Mouse (Mus musculus) kidney, embryonic 16.5 days (tissue): Measurements from ENCODE around the gene Jtb. TPM values are rescaled to one million over a fixed set of nuclear protein-coding genes. Genes with fewer than 3 reads are reported as not detected.
A peak's percentile ranks its signal among the peaks of the same experiment; 100 is the strongest.

Experiments
- ATAC-seq: fragments of 200-750 bp; cut with Nextera tagmentation; 2 replicates; pipeline ENCODE4 v1.8.0; 2017; ENCODE audit warnings: moderate TSS enrichment; ENCODE audit not compliant: low FRiP score, low TSS enrichment
- H3K27ac ChIP-seq: fragments of 300-500 bp; sonication (generic); 2 replicates; pipeline ENCODE4 v1.5.1; 2014; ENCODE audit warnings: low read length
- H3K27me3 ChIP-seq: fragments of 300-500 bp; sonication (generic); 2 replicates; pipeline ENCODE4 v1.6.1; 2014; ENCODE audit warnings: low read length, control low read depth, mixed read lengths; ENCODE audit not compliant: insufficient read depth
- H3K36me3 ChIP-seq: fragments of 300-500 bp; sonication (generic); 2 replicates; pipeline ENCODE4 v1.6.1; 2014; ENCODE audit warnings: low read length, control low read depth, mixed read lengths; ENCODE audit not compliant: insufficient read depth
- H3K4me1 ChIP-seq: fragments of 300-500 bp; sonication (generic); 2 replicates; pipeline ENCODE4 v1.6.1; 2014; ENCODE audit warnings: low read length, control low read depth, mixed read lengths; ENCODE audit not compliant: insufficient read depth
- H3K4me2 ChIP-seq: fragments of 300-500 bp; sonication (generic); replicated peaks from 2 replicates; pipeline ENCODE4 v1.6.1; 2014; ENCODE audit warnings: low read depth, low read length
- H3K4me3 ChIP-seq: fragments of 300-500 bp; sonication (generic); 2 replicates; pipeline ENCODE4 v1.5.1; 2014; ENCODE audit warnings: mild to moderate bottlenecking, low read length
- H3K9ac ChIP-seq: fragments of 300-500 bp; sonication (generic); replicated peaks from 2 replicates; pipeline ENCODE4 v1.6.1; 2014; ENCODE audit warnings: low read length
- H3K9me3 ChIP-seq: fragments of 300-500 bp; sonication (generic); 2 replicates; pipeline ENCODE4 v1.6.1; 2016; ENCODE audit warnings: low read length, control low read depth
- WGBS: fragments of 180-500 bp; shearing (Covaris S2); extraction: QIAGEN DNeasy Blood & Tissue Kit; methylation state at CpG from one replicate; pipeline ENCODE4 v1.1.7; 2014; 5-methylcytosine and 5-hydroxymethylcytosine counted together
- polyA plus RNA-seq: library from polyadenylated mRNA; unstranded; fragments of >200 nt; fragmentation: Nextera tagmentation; extraction: Ambion mirVana; gene quantifications from 2 replicates; pipeline ENCODE4 v1.2.1, GENCODE M21; 2015

Gene Jtb
- polyA plus RNA-seq, 1 experiment from 2014 or later = 105 TPM

DNA sequence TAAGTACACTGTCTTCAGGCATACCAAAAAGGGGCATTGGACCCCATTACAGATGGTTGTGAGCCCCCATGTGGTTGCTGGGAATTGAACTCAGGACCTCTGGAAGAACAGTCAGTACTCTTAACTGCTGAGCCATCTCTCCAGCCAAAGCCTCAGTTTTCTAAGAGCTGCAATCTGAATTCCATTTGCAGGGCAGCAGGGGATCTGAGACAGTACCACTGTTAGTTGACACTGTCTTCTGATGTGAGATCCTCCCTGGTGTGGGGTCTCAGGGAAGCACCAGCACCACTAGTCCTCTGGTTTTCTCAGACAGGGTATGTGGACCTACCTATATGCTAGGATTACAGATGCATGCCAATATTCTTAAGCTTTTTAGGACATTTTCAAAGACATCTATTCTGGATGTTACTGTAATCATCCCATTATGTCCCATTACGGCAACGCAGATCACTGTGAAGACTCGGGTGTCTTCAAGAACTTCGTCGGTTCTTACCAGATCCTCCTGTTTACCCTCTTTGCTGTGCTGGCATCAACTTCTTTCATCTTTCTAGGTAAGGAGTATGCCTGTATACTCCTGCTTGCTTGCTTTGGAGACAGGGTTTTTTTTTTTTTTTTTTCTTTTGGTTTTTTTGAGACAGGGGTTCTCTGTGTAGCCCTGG lies 21.4 kb upstream of the Jtb start:
- 93% methylated on average over 5 of the region's 5 CpGs for WGBS
- Histone ChIP-seq H3K4me1 (peaks cover 24% of the 10 kb centered on the region), H3K9ac (no peak overlapping the region), H3K27ac (no peak overlapping the region), H3K9me3 (no peaks in the 10 kb centered on the region), H3K27me3 (no peaks in the 10 kb centered on the region), H3K4me3 (no peak overlapping the region), H3K4me2 (no peak overlapping the region), H3K36me3 (peaks cover 56% of the 10 kb centered on the region)
- no peak for ATAC-seq

GRCm38 (mm10) chr3:90211475-90212398 lies 19.7 kb upstream of the Jtb start:
- Histone ChIP-seq H3K4me2 (peak overlapping the region; percentile 99), H3K4me1 (peaks cover 24% of the 10 kb centered on the region), H3K36me3 (peaks cover 56% of the 10 kb centered on the region), H3K27me3 (no peaks in the 10 kb centered on the region), H3K9me3 (no peaks in the 10 kb centered on the region), H3K4me3 (peak overlapping the region; percentile 90), H3K27ac (0 out of 2 replicates have a peak overlapping the region, but pooled peaks have one; percentile 5), H3K9ac (peak overlapping the region; percentile 91)
- 72% methylated on average over 13 of the region's 13 CpGs for whole genome bisulfite sequencing
- ATAC-seq = no peak

DNA sequence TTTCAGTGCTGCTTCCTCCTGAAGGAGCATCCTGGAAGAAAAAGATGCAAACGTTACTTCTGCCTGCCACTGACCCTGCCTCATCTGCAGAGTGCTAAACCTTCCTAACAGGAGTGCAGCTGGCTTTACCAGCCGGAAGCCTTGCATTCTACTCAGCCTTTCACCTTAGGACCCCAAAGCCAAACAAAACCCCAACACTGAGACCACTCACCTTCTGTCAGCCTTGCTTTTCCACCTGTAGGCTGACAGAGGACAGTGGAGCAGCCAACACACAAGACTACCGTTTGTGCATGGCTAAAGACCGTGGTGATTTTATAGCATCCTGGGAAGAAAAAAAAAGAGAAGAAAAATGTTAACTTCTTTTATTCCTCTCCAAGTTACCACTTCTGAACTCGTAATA lies 18.7 kb upstream of the Jtb start:
- Histone ChIP-seq H3K27me3 (no peaks in the 10 kb centered on the region), H3K9me3 (no peaks in the 10 kb centered on the region), H3K9ac (peak overlapping the region; percentile 91), H3K27ac (peak overlapping the region; percentile 91; the same call in 1 of the 2 replicates), H3K4me1 (peaks cover 24% of the 10 kb centered on the region), H3K4me2 (peak overlapping the region; percentile 99), H3K36me3 (peaks cover 49% of the 10 kb centered on the region), H3K4me3 (peak overlapping the region; percentile 90)
- 8% methylated on average over 5 of the region's 5 CpGs for WGBS
- ATAC-seq = no peak

DNA sequence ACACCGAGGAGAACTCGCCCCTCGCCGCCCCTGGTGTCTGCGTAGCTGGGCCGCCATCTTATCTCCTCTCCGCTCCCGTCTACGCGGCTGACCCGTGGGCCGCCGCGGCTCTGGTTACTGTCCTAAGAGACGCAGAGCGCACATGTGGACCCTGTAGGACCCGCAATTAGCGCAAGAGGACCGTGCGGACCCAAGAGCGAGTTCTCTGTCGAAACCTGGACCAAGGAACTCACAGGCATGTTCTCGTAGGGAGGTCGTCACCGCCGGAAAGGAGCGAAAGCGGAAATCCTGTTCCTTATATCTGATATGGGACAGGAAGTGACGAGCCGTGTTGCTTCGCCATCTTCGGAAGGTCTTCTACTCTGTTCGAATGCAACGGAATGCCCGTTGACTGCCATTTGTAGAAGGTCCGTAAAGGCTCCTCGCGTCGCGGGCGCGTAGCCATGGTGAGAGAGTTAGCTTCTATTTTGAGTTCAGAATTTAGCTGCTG lies 18.0 kb upstream of the Jtb start, which contains the start of the genes Rps27 and Rab13:
Rps27 (minus strand) TSS at position 275 of the 490 bp plus-strand sequence.
Rab13 (plus strand) TSS at position 319 of the 490 bp plus-strand sequence.
- Histone ChIP-seq H3K9me3 (no peaks in the 10 kb centered on the region), H3K27me3 (no peaks in the 10 kb centered on the region)
- under 1% methylated on average over 42 of the region's 42 CpGs for WGBS

DNA sequence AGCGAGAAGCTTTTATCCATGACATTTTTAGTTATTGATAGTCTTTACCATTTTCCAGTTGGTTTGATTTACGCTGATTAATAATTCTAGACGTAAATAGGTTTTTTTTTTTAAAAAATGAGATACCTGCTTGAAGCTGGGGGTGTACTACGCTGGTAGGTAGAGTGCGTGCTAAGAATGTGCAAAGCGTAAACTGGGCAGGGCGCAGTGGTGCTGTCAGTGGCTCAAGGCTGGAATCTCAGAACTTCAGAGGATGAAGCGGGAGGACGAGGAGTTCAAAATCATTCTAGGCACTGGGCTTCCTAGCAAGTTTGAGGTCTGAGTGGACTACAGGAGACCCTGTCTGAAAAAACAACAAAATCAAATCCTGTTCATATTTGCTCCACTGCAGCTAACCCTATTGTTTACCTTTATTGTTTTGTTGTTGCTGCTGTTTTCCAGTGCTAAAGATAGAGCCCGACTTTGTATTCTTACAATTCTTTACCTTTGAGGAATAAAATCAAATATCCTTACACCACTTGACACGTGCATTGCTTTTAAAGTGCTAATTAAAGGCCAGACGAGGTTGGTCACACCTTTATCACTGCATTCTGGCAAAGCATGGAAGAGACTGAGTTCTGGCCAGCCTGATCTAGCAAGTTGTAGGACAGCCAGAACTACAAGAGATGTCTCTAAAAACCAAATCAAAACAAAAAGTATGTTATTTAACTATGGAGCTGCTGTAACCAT lies 17.3 kb upstream of the Jtb start:
- Histone ChIP-seq H3K9me3 (no peaks in the 10 kb centered on the region), H3K4me3 (peak overlapping the region; percentile 90), H3K4me2 (peak overlapping the region; percentile 70), H3K36me3 (peaks cover 35% of the 10 kb centered on the region), H3K9ac (peak overlapping the region; percentile 91), H3K27ac (peak overlapping the region; percentile 68; the same call in 1 of the 2 replicates), H3K4me1 (peaks cover 24% of the 10 kb centered on the region), H3K27me3 (no peaks in the 10 kb centered on the region)
- peak; percentile 64; the same call in 1 of the 2 replicates for ATAC-seq
- WGBS = 14% methylated on average over 12 of the region's 12 CpGs

More for the DNA sequence above, 18.0 kb upstream of the Jtb start, which contains the start of the genes Rps27 and Rab13:
- Histone ChIP-seq H3K9ac (peak within 1 kb of the TSS; percentile 91), H3K27ac (peak within 1 kb of the TSS; percentile 91), H3K4me2 (peak within 1 kb of the TSS; percentile 99), H3K4me1 (peaks cover 24% of the 10 kb centered on the region), H3K36me3 (peaks cover 42% of the 10 kb centered on the region), H3K4me3 (peak within 1 kb of the TSS; percentile 90)
- peak; percentile 95 for ATAC-seq

DNA sequence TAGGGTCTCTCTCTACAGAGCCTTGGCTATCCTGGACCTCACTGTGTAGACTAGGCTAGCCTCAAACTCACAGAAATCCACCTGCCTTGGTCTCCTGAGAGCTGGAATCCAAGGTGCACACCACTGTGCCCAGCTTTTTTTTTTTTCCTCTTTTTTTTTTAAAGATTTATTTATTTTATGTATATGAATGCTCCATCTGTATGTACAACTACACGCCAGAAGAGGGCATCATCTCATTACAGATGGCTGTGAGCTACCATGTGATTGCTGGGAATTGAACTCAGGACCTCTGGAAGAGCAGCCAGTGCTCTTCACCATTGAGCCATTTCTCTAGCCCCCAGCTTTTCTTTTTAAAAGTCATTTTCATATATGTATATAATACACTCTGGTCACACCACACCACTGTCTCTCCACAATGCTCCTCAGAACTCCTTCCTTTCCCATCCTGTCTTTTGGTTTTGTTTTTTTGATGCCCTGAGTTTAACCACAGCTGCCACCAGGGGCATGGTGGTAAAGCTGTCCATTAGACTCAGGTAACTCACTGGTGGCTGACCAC lies 15.5 kb upstream of the Jtb start:
- Histone ChIP-seq H3K9ac (no peak overlapping the region), H3K9me3 (no peaks in the 10 kb centered on the region), H3K27ac (no peak overlapping the region), H3K36me3 (peaks cover 17% of the 10 kb centered on the region), H3K27me3 (no peaks in the 10 kb centered on the region), H3K4me3 (no peak overlapping the region), H3K4me1 (peaks cover 24% of the 10 kb centered on the region), H3K4me2 (no peak overlapping the region)
- 56% methylated on average over 1 of the region's 1 CpGs for WGBS
- ATAC-seq = no peak

- Histone ChIP-seq H3K9ac (peak overlapping the region; percentile 71), H3K4me3 (peak overlapping the region; percentile 55), H3K9me3 (no peaks in the 10 kb centered on the region), H3K36me3 (peaks cover 12% of the 10 kb centered on the region), H3K4me2 (peak overlapping the region; percentile 68), H3K4me1 (peaks cover 20% of the 10 kb centered on the region), H3K27me3 (no peaks in the 10 kb centered on the region), H3K27ac (peak overlapping the region; percentile 90)
- 9% methylated on average over 6 of the region's 6 CpGs for WGBS
- peak; percentile 17; the same call in 1 of the 2 replicates for ATAC-seq
Measured at GRCm38 (mm10) chr3:90220088-90220487, 11.3 kb upstream of the Jtb start.

DNA sequence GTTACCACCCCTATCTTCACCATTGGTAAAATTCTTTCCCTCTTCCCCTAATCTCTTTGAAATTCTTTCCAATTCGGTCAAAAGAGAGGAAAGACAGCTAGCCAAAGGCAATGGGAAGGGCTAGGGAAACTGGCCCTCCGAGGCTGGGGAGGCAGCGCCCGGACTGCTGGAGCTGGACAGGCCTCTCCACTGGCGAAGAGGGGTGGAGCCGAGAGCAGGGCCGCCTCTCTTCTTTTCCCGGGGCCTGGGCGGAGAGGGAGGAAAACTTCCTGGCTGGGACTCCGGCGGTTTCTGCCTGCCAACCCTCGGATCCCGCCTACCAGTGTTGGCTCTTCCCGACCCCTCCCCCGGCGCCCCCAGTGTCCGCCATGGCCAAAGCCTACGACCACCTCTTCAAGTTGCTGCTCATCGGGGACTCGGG lies 10.9 kb upstream of the Jtb start:
- peak; percentile 93 for ATAC-seq
- Histone ChIP-seq H3K27ac (peak overlapping the region; percentile 90), H3K4me3 (peak overlapping the region; percentile 55), H3K4me2 (peak overlapping the region; percentile 68), H3K9ac (peak overlapping the region; percentile 71), H3K27me3 (no peaks in the 10 kb centered on the region), H3K4me1 (peaks cover 20% of the 10 kb centered on the region), H3K36me3 (peaks cover 17% of the 10 kb centered on the region), H3K9me3 (no peaks in the 10 kb centered on the region)
- WGBS = 1% methylated on average over 19 of the region's 20 CpGs

GRCm38 (mm10) chr3:90221123-90221522 lies 10.3 kb upstream of the Jtb start:
- ATAC-seq = no peak
- peak overlapping the region; percentile 90; the same call in 1 of the 2 replicates for H3K27ac ChIP-seq
- peaks cover 23% of the 10 kb centered on the region for H3K36me3 ChIP-seq
- peaks cover 20% of the 10 kb centered on the region for H3K4me1 ChIP-seq
- no peaks in the 10 kb centered on the region for H3K9me3 ChIP-seq
- peak overlapping the region; percentile 68 for H3K4me2 ChIP-seq
- H3K9ac ChIP-seq = peak overlapping the region; percentile 71
- WGBS = 20% methylated on average over 5 of the region's 5 CpGs
- H3K27me3 ChIP-seq = no peaks in the 10 kb centered on the region
- H3K4me3 ChIP-seq = peak overlapping the region; percentile 55
